21 mouse cellular contexts compared by ENCODE assay signal in genomic region chr1:88908683-88909082, GRCm38 (mm10).
DNase-seq lines count a peak whose midpoint lies in the region; ATAC-seq and TF ChIP-seq lines count a peak whose summit lies in the region.
"Had no signal": no experiment of that assay in that cellular context is flagged by ENCODE, and none has a peak within 500 bp of the region (broad histone marks: within the 10 kb centered on the region; RNA-seq: fewer than 3 reads in every experiment).

No protein-coding gene starts in this region.

- DNase-seq in forebrain, postnatal 0 days, result peak; percentile 30
- no peak for DNase-seq in kidney, adult 9 months
- DNase-seq in lung, postnatal 25 days (ENCODE audit: low spot score), result peak; percentile 18
- DNase-seq in lung, postnatal 10 days, result no peak
- DNase-seq in MN1 (ENCODE audit: low spot score), result no peak
- DNase-seq: adrenal gland, postnatal 36 days; cerebellum, adult 18-20 months; cerebellum, postnatal 25 days; heart, postnatal 36 days; kidney, adult 11 months; kidney, postnatal 4 days; layer of hippocampus, adult 9-11 months; right cerebral cortex, adult 18-20 months had no signal

- ATAC-seq in forebrain, postnatal 0 days, result no peak
- ATAC-seq in forebrain, embryonic 12.5 days (ENCODE audit: low FRiP score), result no peak
- ATAC-seq in kidney, embryonic 16.5 days (ENCODE audit: low FRiP score, low TSS enrichment), result 0 out of 2 replicates have a peak, but pooled peaks have one; percentile 14
- ATAC-seq: forebrain, embryonic 14.5 days; midbrain, embryonic 13.5 days had no signal

- no peaks in the 10 kb centered on the region for H3K79me2 ChIP-seq in myocyte (ENCODE audit: control insufficient read depth, insufficient read depth)

- no peak overlapping the region for H3K4me3 ChIP-seq in forebrain, postnatal 0 days (ENCODE audit: low read depth, low read length)
- no peak overlapping the region for H3K4me3 ChIP-seq in forebrain, embryonic 12.5 days (replicated peaks)
- H3K4me3 ChIP-seq in kidney, embryonic 16.5 days (ENCODE audit: low read length), result no peak overlapping the region
- H3K4me3 ChIP-seq in myocyte, result no peak overlapping the region
- H3K4me3 ChIP-seq: limb, embryonic 12.5 days; midbrain, embryonic 13.5 days had no signal

- no peaks in the 10 kb centered on the region for H3K36me3 ChIP-seq in forebrain, postnatal 0 days (ENCODE audit: insufficient read depth)
- H3K36me3 ChIP-seq in forebrain, embryonic 12.5 days (replicated peaks), result no peaks in the 10 kb centered on the region
- no peaks in the 10 kb centered on the region for H3K36me3 ChIP-seq in kidney, embryonic 16.5 days (ENCODE audit: insufficient read depth, low read length)
- no peaks in the 10 kb centered on the region for H3K36me3 ChIP-seq in myocyte (ENCODE audit: control insufficient read depth, insufficient read depth)
- H3K36me3 ChIP-seq: limb, embryonic 12.5 days; midbrain, embryonic 13.5 days had no signal

- no peak overlapping the region for H3K9ac ChIP-seq in forebrain, postnatal 0 days
- H3K9ac ChIP-seq in forebrain, embryonic 12.5 days, result no peak overlapping the region
- H3K9ac ChIP-seq in kidney, embryonic 16.5 days (replicated peaks; ENCODE audit: low read length), result no peak overlapping the region
- H3K9ac ChIP-seq: limb, embryonic 12.5 days; liver, embryonic 14.5 days; midbrain, embryonic 13.5 days had no signal

- no peak for TF ChIP-seq CTCF in forebrain, postnatal 0 days (IDR thresholded peaks at IDR 0.05; ENCODE audit: low read depth)

- H3ac ChIP-seq in myocyte (ENCODE audit: control insufficient read depth, insufficient read length), result no peak overlapping the region

- no peak for TF ChIP-seq POLR2A in myocyte (IDR thresholded peaks at IDR 0.05; ENCODE audit: insufficient read length, low read depth)

- WGBS in forebrain, postnatal 0 days, result 71% methylated on average over 8 of the region's 8 CpGs
- 90% methylated on average over 8 of the region's 8 CpGs for WGBS in forebrain, embryonic 12.5 days
- WGBS in kidney, embryonic 16.5 days, result 33% methylated on average over 8 of the region's 8 CpGs

- no peaks in the 10 kb centered on the region for H3K27me3 ChIP-seq in forebrain, postnatal 0 days (ENCODE audit: insufficient read depth, low read length)
- no peaks in the 10 kb centered on the region for H3K27me3 ChIP-seq in forebrain, embryonic 12.5 days
- H3K27me3 ChIP-seq in kidney, embryonic 16.5 days (ENCODE audit: insufficient read depth, low read length), result no peaks in the 10 kb centered on the region
- H3K27me3 ChIP-seq in myocyte (ENCODE audit: control insufficient read depth, insufficient read depth, insufficient read length), result no peaks in the 10 kb centered on the region
- H3K27me3 ChIP-seq: CH12.LX; limb, embryonic 12.5 days; midbrain, embryonic 13.5 days had no signal

- H3K27ac ChIP-seq in forebrain, postnatal 0 days (ENCODE audit: low read depth, low read length), result no peak overlapping the region
- H3K27ac ChIP-seq in forebrain, embryonic 12.5 days, result no peak overlapping the region
- H3K27ac ChIP-seq in kidney, embryonic 16.5 days (ENCODE audit: low read length), result no peak overlapping the region
- H3K27ac ChIP-seq: limb, embryonic 12.5 days; liver, embryonic 14.5 days; midbrain, embryonic 13.5 days had no signal

- peaks cover 11% of the 10 kb centered on the region for H3K4me1 ChIP-seq in forebrain, postnatal 0 days (ENCODE audit: insufficient read depth)
- peaks cover 15% of the 10 kb centered on the region for H3K4me1 ChIP-seq in forebrain, embryonic 12.5 days
- H3K4me1 ChIP-seq in kidney, embryonic 16.5 days (ENCODE audit: insufficient read depth, low read length), result peaks cover 11% of the 10 kb centered on the region

- H3K9me3 ChIP-seq in forebrain, postnatal 0 days (ENCODE audit: low read length), result 0 out of 2 replicates have a peak, but pooled peaks cover 2% of the 10 kb centered on the region
- H3K9me3 ChIP-seq in forebrain, embryonic 12.5 days, result no peaks in the 10 kb centered on the region
- H3K9me3 ChIP-seq in kidney, embryonic 16.5 days (ENCODE audit: low read length), result no peaks in the 10 kb centered on the region

- H3K4me2 ChIP-seq in forebrain, postnatal 0 days (ENCODE audit: low read depth), result no peak overlapping the region
- H3K4me2 ChIP-seq in forebrain, embryonic 12.5 days, result no peak overlapping the region
- H3K4me2 ChIP-seq in kidney, embryonic 16.5 days (replicated peaks; ENCODE audit: low read depth, low read length), result no peak overlapping the region
- H3K4me2 ChIP-seq in myocyte (ENCODE audit: low read depth), result no peak overlapping the region
- H3K4me2 ChIP-seq: limb, embryonic 12.5 days; midbrain, embryonic 13.5 days had no signal

TF ChIP-seq in myocyte, 11 proteins besides CTCF, POLR2A, EP300 and RAD21:
- TF ChIP-seq MYOD1 (IDR thresholded peaks at IDR 0.05; ENCODE audit: control insufficient read depth in 1 of 3, insufficient read length in 2 of 3, low read depth in 2 of 3) (peak in 2 of 3 experiments; percentile 19 to 41), MYOG (IDR thresholded peaks at IDR 0.05; ENCODE audit: control insufficient read depth in 1 of 3, insufficient read depth in 1 of 3, insufficient read length in 2 of 3, low read depth in 2 of 3) (no peak), USF1 (IDR thresholded peaks at IDR 0.05; ENCODE audit: low read depth) (no peak)

Comparison
In these comparisons a context has a peak if more than half of its experiments do, and no peak if none do; other contexts are left out.
1. DNase-seq: peak in forebrain, postnatal 0 days (single experiment) and lung, postnatal 25 days (single experiment); none in kidney, adult 9 months (single experiment), lung, postnatal 10 days (single experiment) and MN1 (single experiment).